Mouse (Mus musculus): ENCODE results near the gene Arhgap27. TPM values are rescaled to one million over a fixed set of nuclear protein-coding genes. Genes with fewer than 3 reads are reported as not detected.

Arhgap27 gene
- polyA plus RNA-seq (2017; shearing (Covaris generic)), result 96.8 TPM

DNA sequence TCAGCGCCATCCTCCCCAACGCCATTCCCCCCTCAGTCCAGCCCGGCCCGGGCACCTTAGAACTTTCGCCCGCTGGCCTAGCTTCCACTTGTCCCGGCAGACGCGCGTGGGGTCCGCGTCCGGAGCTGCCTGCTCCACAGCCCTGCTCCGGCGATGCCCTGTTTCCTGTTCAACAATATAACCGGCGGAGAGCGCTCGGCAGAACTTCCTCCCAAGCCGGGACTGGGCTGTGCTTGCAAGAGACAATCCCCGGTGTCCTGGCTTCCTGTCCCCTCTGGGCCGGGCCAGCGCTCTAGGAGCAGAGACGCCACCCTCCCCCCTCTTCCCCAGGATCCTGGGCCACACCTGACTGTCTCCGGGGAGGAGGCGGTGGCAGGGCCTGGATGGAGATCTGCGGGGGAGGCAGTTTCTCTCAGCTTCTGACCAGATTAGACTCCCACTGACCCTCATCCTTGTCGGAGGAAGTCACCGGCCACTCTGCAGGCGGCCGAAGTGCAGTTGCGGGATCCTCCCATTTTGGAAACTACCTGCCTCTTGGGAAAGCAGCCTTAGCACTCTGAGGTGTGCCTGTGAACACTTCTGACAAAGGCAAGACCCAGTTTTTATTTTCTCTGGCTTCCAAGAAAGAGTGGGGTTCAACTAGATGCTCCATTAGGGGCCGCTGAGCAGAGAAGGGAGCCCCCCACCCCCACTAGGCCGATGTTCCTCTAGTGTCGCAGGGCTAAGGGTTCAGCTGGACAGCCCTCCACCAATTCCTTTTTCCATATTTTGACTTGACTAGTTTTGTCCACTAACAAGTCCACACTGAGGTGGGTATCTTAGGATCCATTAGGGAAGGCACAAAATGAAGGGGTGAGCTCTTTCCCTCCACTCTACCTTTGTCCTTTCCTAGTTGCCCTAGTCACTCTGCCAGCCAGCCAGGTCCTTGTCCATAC, at the start of gene Arhgap27:
Gene Arhgap27, minus strand, starts transcription at position 479 of the 935 bp plus-strand sequence.

GRCm38 (mm10) chr11:103411981-103412949, 48.8 kb upstream of the Arhgap27 start, which contains the start of gene Plekhm1:
Gene Plekhm1 (minus strand): TSS chr11:103412687.

Other genes with a start within 250 kb of the Arhgap27 start
- 4.0 TPM for gene Hexim1, start 247.5 kb downstream of the Arhgap27 start, polyA plus RNA-seq (2017; shearing (Covaris generic))
- gene Hexim2, start 231.3 kb downstream of the Arhgap27 start, polyA plus RNA-seq (2017; shearing (Covaris generic)), result 3.8 TPM
- 56.4 TPM for gene Fmnl1, start 192.6 kb downstream of the Arhgap27 start, polyA plus RNA-seq (2017; shearing (Covaris generic))
- gene 1700023F06Rik, start 155.1 kb downstream of the Arhgap27 start, polyA plus RNA-seq (2017; shearing (Covaris generic)), result not detected
- gene Spata32, start 145.3 kb downstream of the Arhgap27 start, polyA plus RNA-seq (2017; shearing (Covaris generic)), result not detected
- gene Map3k14, start 96.2 kb downstream of the Arhgap27 start, polyA plus RNA-seq (2017; shearing (Covaris generic)), result 37.9 TPM
- gene Plekhm1, start 49.0 kb upstream of the Arhgap27 start, polyA plus RNA-seq (2017; shearing (Covaris generic)), result 25.2 TPM
- not detected for gene Lrrc37a, start 140.9 kb upstream of the Arhgap27 start, polyA plus RNA-seq (2017; shearing (Covaris generic))

Measured in CD4-positive, CD25-positive, alpha-beta regulatory T cell, adult 9 weeks (primary cell).